ENCODE assay signal across 15 mouse cellular contexts in the genomic region with DNA sequence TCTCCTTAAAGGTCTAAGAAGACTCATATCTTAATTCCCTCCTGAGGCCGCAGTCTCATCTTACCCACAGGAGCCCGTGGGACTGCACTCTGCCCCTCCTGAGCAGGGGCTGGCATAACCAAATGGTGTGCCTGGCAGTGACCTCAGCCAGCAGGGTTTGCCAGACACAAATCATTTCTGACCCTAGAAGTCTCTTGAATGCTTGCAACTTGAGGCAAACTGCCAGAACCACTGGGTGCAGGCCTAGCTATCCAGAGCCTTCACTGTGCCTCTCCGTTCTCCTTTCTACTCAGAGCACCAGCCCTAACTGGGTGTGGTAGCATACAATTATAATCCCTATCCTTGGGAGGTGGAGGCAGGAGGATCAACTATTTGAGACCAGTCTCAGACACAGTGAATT.
"Had no signal": no experiment of that assay in that cellular context is flagged by ENCODE, and none has a peak within 500 bp of the region (broad histone marks: within the 10 kb centered on the region; RNA-seq: fewer than 3 reads in every experiment).

No protein-coding gene starts in this region.

- H3K4me3 ChIP-seq: left cerebral cortex, adult 2 months; limb, embryonic 10.5 days; liver, embryonic 13.5 days; lung, embryonic 15.5 days; megakaryocyte, embryonic 14.5 days; midbrain, embryonic 12.5 days; neural tube, embryonic 15.5 days had no signal

- H3K9ac ChIP-seq: liver, embryonic 13.5 days; liver, postnatal 0 days; lung, embryonic 15.5 days; midbrain, embryonic 12.5 days; neural tube, embryonic 15.5 days had no signal

- DNase-seq: kidney, postnatal 10 days; kidney, postnatal 4 days; liver, embryonic 13.5 days; liver, postnatal 0 days; lung, postnatal 14 days; right cerebral cortex, adult 18-20 months; right cerebral cortex, postnatal 25 days; thymus, postnatal 4 days had no signal

- H3K4me2 ChIP-seq: liver, embryonic 13.5 days; lung, embryonic 15.5 days; midbrain, embryonic 12.5 days; neural tube, embryonic 15.5 days had no signal

- H3K27me3 ChIP-seq: lung, embryonic 15.5 days; neural tube, embryonic 15.5 days had no signal

- H3K27ac ChIP-seq: left cerebral cortex, adult 2 months; limb, embryonic 10.5 days; liver, embryonic 13.5 days; lung, embryonic 15.5 days; macrophage; midbrain, embryonic 12.5 days; neural tube, embryonic 15.5 days had no signal

- H3K36me3 ChIP-seq: limb, embryonic 10.5 days; liver, embryonic 13.5 days; lung, embryonic 15.5 days; midbrain, embryonic 12.5 days; neural tube, embryonic 15.5 days had no signal

- H3K9me3 ChIP-seq: limb, embryonic 10.5 days; liver, embryonic 13.5 days; lung, embryonic 15.5 days; midbrain, embryonic 12.5 days; neural tube, embryonic 15.5 days had no signal

- ATAC-seq: liver, postnatal 0 days had no signal
